Mouse (Mus musculus): ENCODE data around the gene Rnf183.

GRCm38 (mm10) chr4:62431522-62431921, 3.5 kb downstream of the Rnf183 start:
- no peak for TF ChIP-seq CTCF (IDR thresholded peaks at IDR 0.05; ENCODE audit: borderline replicate concordance, insufficient read depth, low read depth, low read length)
- TF ChIP-seq POLR2A (IDR thresholded peaks at IDR 0.05; ENCODE audit: borderline replicate concordance, insufficient read depth, low read length), result no peak
